Mouse (Mus musculus): ENCODE data around the gene Ifna5.
A peak's percentile ranks its signal among the peaks of the same experiment; 100 is the strongest.
"Not testable (repeated sequence)": the region's sequence is repeated elsewhere in the genome, so short reads cannot be mapped to it uniquely, and the experiment has no call there.

The Ifna5 gene

GRCm38 (mm10) chr4:88835225-88835624, at the start of gene Ifna5:
Gene Ifna5 (plus strand): TSS chr4:88835525.
- not testable (repeated sequence) for DNase-seq

GRCm38 (mm10) chr4:88788402-88788801, 46.9 kb upstream of the Ifna5 start, which contains the start of gene Gm13277:
Gene Gm13277 (plus strand): TSS chr4:88788632.
- peak; percentile 56 for DNase-seq

GRCm38 (mm10) chr4:88791250-88791649, 44.1 kb upstream of the Ifna5 start, which contains the start of gene Gm13278:
Gene Gm13278 (plus strand): TSS chr4:88791550.
- DNase-seq: not testable (repeated sequence)

GRCm38 (mm10) chr4:88793936-88794675, 41.2 kb upstream of the Ifna5 start, which contains the start of gene Gm13275:
Gene Gm13275 (plus strand): TSS chr4:88794487.
- DNase-seq: peak; percentile 61

GRCm38 (mm10) chr4:88797097-88797496, 38.2 kb upstream of the Ifna5 start, which contains the start of gene Gm13279:
Gene Gm13279 (plus strand): TSS chr4:88797397.
- not testable (repeated sequence) for DNase-seq

- DNase-seq: not testable (repeated sequence)
Observed at GRCm38 (mm10) chr4:88799365-88799764, 36.0 kb upstream of the Ifna5 start, which contains the start of gene Gm13285. Gene Gm13285 (plus strand): TSS chr4:88799665.

GRCm38 (mm10) chr4:88802954-88803353, 32.4 kb upstream of the Ifna5 start, which contains the start of gene Gm13287:
Gene Gm13287 (plus strand): TSS chr4:88803254.
- DNase-seq: not testable (repeated sequence)

DNA sequence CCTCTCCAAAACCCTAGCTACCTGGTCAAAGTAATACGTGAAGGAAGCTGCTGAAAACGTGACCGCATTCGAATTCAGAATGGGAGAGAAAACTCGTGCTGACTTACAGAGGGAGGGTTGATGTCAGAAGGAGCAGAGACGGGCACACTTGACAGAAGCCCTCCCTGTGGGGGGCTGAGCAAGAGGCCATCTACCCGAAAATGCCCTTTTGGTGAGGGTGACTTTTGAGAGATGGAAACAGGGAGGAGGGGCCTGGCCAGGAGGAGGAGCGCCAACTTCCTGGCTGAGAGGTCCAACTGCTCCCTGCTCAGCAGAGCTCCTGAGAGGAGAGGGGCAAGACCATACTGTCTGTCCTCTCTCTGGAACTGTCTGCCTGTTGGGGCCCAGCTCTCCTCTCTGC, 30.1 kb upstream of the Ifna5 start, which contains the start of gene Gm13288:
Gm13288 (plus strand) TSS at position 301 of the 400 bp plus-strand sequence.
- DNase-seq: not testable (repeated sequence)

- DNase-seq: not testable (repeated sequence)
Observed at GRCm38 (mm10) chr4:88805761-88806160, 29.6 kb upstream of the Ifna5 start.

GRCm38 (mm10) chr4:88815928-88816327, 19.4 kb upstream of the Ifna5 start, which contains the start of gene Ifna7:
Gene Ifna7 (plus strand): TSS chr4:88816228.
- DNase-seq: no peak

- no peak for DNase-seq
Observed at GRCm38 (mm10) chr4:88819659-88820058, 15.7 kb upstream of the Ifna5 start, which contains the start of gene Ifna11. Gene Ifna11 (plus strand): TSS chr4:88819959.

DNA sequence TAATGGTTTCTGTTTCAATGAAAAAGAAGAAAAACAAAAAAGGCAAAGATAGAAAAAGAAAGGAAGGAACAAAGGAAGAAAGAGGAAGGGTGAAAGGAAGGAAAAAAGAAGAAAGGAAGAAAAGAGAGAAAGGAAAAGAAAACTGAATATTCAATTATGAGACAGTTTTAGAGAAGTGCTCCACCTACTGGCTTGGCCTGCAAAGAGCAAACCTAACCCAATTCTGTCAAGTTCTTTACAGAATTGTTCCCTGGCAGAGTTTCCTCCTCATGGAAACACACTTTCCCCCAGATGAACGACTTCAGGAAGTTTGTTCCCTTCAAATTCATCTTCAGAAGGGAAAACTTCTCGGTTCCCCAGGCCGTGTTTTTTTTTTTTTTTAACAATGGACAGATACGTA, 12.3 kb upstream of the Ifna5 start:
- DNase-seq: no peak

GRCm38 (mm10) chr4:88827116-88827515, 8.2 kb upstream of the Ifna5 start, which contains the start of gene Ifna6:
Gene Ifna6 (plus strand): TSS chr4:88827416.
- not testable (repeated sequence) for DNase-seq

DNA sequence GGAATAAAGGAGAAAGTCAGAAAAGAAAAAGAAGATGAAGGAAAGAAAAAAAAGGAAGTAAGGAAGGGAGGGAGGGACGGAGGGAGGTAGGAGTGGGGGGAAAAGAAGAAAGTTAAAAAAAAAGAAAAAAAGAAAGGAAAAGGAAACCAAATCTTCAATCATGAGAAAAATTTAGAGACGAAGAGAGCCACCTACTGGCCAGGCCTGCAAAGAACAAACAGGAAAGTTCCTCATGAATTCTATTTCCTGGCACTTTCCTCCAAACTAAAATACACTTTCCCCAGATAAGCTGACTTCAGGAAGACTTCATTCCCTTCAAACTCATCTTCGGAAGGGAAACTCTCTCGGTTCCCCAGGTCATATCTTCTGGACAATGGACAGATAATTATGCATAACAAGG, 4.8 kb upstream of the Ifna5 start:
- DNase-seq: peak; percentile 19

GRCm38 (mm10) chr4:88838828-88839227, 3.5 kb downstream of the Ifna5 start:
- DNase-seq: no peak

- no peak for DNase-seq
Observed at GRCm38 (mm10) chr4:88840058-88840457, 4.7 kb downstream of the Ifna5 start.

DNA sequence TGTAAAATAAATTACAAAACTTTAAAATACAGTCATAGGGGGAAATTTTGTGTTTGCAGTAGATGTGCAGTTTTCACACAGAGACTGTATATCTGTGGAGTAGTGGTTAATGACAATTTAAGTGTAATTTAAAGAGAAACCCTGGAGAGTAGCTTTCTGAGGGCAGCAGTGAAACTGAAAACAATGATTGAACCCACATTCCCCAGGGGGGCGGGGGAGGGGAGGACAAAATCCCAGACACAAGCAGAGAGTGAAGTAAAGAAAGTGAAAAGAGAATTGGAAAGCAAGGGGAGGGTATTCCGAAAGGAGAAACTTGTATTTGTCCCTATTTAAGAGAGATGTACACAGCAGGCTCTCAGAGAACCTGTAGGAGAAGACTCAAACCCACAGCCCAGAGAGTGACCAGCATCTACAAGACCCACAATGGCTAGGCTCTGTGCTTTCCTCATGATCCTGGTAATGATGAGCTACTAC, 6.2 kb downstream of the Ifna5 start, which contains the start of gene Ifna4:
Ifna4 (plus strand) TSS at position 424 of the 474 bp plus-strand sequence.
- DNase-seq: no peak

DNA sequence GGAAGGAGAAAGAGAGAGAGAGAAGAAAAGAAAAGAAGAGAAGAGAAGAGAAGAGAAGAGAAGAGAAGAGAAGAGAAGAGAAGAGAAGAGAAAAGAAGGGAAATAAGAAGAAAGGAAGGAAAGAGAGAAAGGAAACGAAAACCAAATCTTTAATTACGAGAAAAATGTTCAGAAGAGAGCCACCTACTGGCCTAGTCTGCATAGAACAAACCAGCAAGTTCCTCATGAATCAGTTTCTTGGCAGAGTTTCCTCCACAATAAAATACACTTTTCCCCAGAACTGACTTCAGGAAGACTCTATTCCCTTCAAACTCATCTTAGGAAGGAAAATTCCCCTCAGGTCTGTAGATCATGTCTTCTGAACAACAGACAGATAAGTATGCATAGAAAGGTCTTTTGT, 10.0 kb downstream of the Ifna5 start:
- DNase-seq: no peak

DNA sequence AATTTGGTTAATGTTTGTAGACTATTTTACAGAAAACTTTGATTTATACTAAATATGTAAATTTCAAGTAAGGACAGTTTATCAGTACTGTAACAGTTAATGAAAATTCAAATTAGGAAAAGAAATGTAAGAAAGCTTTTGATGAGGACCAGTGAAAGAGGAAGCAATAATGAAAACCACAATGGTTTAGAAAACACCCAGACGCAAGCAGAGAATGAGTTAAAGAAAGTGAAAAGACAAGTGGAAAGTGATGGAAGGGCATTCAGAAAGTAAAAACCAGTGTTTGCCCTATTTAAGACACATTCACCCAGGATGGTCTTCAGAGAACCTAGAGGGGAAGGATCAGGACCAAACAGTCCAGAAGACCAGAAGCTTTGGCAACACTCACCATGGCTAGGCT, 14.4 kb downstream of the Ifna5 start, which contains the start of gene Ifna1:
Ifna1 (plus strand) TSS at position 390 of the 400 bp plus-strand sequence.
- DNase-seq: no peak

- DNase-seq: no peak
Observed at GRCm38 (mm10) chr4:88851026-88851763, 15.9 kb downstream of the Ifna5 start.

DNA sequence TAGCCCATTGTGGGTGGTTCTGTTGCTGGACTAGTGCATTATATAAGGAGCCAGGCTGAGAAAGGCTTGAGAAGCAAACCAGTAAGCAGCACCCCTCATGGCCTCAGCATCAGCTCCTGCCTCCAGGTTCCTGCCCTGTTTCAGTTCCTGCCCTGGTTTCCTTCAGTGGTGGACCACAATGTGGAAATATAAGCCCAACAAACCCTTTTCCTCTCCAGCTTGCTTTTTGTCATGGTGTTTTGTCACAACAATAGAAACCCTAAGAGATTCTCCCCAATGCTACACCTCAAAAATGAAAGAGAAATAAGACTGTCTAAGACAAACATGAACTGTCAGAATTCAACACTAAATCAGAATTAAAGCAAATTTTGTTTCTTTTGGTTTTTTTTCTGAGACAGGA, 23.9 kb downstream of the Ifna5 start:
- DNase-seq: no peak

GRCm38 (mm10) chr4:88863309-88863708, 28.0 kb downstream of the Ifna5 start:
- DNase-seq: no peak

DNA sequence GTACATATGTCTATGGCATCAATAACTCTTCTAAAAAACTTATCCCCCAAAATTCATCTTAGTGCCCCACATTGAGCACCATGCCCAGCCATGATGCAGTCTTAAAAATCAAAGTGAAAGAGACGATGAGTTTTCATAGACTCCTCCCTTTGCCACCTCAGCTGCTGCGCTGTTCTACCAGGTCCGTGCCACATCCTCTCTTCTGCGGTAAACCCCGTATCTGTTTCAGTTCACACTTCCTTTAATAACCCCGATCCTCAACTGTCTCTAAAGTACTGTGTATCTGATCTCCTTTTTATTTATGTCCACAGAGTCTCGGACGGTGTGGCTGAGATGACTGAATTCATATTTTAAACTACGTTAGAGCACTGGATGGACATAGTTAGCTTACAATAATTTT, 29.3 kb downstream of the Ifna5 start:
- no peak for DNase-seq
